Mouse (Mus musculus) forebrain, embryonic 13.5 days (tissue): ENCODE measurements at regions not wholly inside any gene's neighbourhood (a gene's known extent, or its start where the extent isn't known, plus 50 kb on each side); places are given as distances from the start of the nearest gene placed in this dataset.

Experiments
- ATAC-seq: fragments of 200-750 bp; cut with Nextera tagmentation; 2 replicates; pipeline ENCODE4 v1.8.0; 2017
- H3K27ac ChIP-seq: fragments of 300-500 bp; sonication (generic); 2 replicates; pipeline ENCODE4 v1.5.1; 2015; ENCODE audit warnings: inconsistent platforms, mild to moderate bottlenecking, moderate library complexity
- H3K27me3 ChIP-seq: fragments of 300-500 bp; sonication (generic); 2 replicates; pipeline ENCODE4 v1.6.1; 2015; ENCODE audit warnings: mild to moderate bottlenecking, inconsistent platforms
- H3K36me3 ChIP-seq: fragments of 300-500 bp; sonication (generic); 2 replicates; pipeline ENCODE4 v1.6.1; 2015; ENCODE audit warnings: mild to moderate bottlenecking, inconsistent platforms; ENCODE audit not compliant: poor library complexity, severe bottlenecking
- H3K4me1 ChIP-seq: fragments of 300-500 bp; sonication (generic); 2 replicates; pipeline ENCODE4 v1.6.1; 2015; ENCODE audit warnings: inconsistent platforms
- H3K4me2 ChIP-seq: fragments of 300-500 bp; sonication (generic); 2 replicates; pipeline ENCODE4 v1.6.1; 2015; ENCODE audit warnings: inconsistent platforms, mild to moderate bottlenecking, moderate library complexity
- H3K4me3 ChIP-seq: fragments of 300-500 bp; sonication (generic); 2 replicates; pipeline ENCODE4 v1.5.1; 2015; ENCODE audit warnings: mild to moderate bottlenecking, inconsistent platforms
- H3K9ac ChIP-seq: fragments of 300-500 bp; sonication (generic); 2 replicates; pipeline ENCODE4 v1.6.1; 2015; ENCODE audit warnings: mild to moderate bottlenecking, inconsistent platforms
- H3K9me3 ChIP-seq: fragments of 300-500 bp; sonication (generic); replicated peaks from 2 replicates; pipeline ENCODE4 v1.6.1; 2016; ENCODE audit warnings: inconsistent platforms
- WGBS: fragments of 180-500 bp; shearing (Covaris S2); methylation state at CpG from one replicate; pipeline ENCODE4 v1.1.7; 2015; 5-methylcytosine and 5-hydroxymethylcytosine counted together

DNA sequence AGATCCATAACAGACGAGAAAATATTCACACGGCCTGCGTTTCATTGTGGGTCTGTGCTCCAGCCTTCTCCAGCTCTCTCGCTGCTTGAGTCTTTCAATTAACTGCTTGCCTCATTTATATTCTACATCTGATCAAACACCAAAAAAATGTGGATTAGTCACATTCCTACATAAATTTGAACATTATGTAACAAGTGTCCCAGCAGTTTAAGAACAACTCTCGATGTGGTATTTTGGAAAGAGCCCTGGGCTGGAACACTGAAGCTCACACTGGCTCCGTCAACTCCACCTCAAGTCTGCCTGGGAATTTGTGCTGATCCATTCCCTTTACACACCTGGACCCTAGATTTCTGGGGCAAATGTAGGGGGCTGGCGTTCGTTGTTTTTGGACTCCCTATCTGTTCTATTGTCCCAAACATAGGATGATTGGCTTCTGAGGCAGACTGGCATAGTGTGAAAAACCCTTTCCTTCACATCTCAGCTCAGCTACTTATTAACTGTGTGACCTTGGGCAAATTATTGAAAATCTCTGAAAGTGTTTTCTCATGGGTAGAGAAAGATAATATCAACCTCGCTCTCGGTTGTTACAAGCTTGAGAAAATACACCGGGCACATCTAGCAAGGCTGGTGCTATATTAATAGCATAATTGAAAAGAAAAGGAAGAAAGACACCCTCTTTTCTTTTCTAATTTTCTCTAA lies 161.0 kb upstream of the Rfx3 start:
- no peaks in the 10 kb centered on the region for H3K4me1 ChIP-seq
- no peaks in the 10 kb centered on the region for H3K9me3 ChIP-seq
- H3K4me2 ChIP-seq, result no peak overlapping the region
- H3K36me3 ChIP-seq, result no peaks in the 10 kb centered on the region
- H3K4me3 ChIP-seq, result no peak overlapping the region
- no peaks in the 10 kb centered on the region for H3K27me3 ChIP-seq
- no peak overlapping the region for H3K27ac ChIP-seq
- ATAC-seq, result no peak
- no peak overlapping the region for H3K9ac ChIP-seq
- WGBS, result 72% methylated on average over 11 of the region's 11 CpGs

DNA sequence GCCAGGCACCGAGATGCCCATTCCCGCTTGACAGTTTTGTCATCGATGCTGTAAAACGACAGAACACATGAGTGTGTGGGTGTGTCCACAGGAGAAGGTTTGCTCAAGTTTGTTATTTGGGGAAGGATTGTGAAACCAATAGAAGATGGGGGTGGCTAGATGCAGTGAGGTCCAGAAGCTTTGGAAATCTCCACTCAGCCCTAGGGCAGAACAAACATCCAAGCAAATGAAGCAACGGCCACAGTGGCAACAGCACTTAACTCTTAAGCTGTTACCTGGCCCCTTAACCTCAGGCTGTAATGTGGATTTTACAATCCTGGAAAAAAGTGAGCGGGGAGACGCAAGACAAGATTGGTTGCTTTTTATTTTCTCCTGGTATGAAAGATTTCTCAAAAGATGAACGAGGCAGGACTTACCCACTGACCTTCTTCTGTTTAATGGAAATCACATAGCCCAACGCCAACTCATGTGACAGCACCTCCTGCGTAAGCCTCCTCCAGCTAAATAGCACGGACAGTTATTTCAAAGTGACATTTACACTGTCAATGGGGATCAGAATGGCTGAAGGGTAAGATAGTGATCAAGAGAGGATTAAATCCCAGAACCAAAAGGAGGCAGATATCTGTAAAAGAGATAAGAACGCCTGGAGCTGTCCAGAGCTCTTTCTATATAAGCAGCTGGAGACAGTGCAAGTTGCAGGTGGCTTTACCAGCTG lies 156.6 kb upstream of the Rfx3 start:
- H3K36me3 ChIP-seq, result no peaks in the 10 kb centered on the region
- H3K4me2 ChIP-seq, result no peak overlapping the region
- H3K27me3 ChIP-seq, result no peaks in the 10 kb centered on the region
- no peak overlapping the region for H3K27ac ChIP-seq
- WGBS, result 88% methylated on average over 12 of the region's 12 CpGs
- ATAC-seq, result no peak
- no peak overlapping the region for H3K9ac ChIP-seq
- no peak overlapping the region for H3K4me3 ChIP-seq
- H3K4me1 ChIP-seq, result 0 out of 2 replicates have a peak, but pooled peaks cover 8% of the 10 kb centered on the region
- no peaks in the 10 kb centered on the region for H3K9me3 ChIP-seq

- H3K36me3 ChIP-seq, result no peaks in the 10 kb centered on the region
- no peaks in the 10 kb centered on the region for H3K9me3 ChIP-seq
- no peaks in the 10 kb centered on the region for H3K27me3 ChIP-seq
- 0 out of 2 replicates have a peak, but pooled peaks cover 8% of the 10 kb centered on the region for H3K4me1 ChIP-seq
- no peak overlapping the region for H3K27ac ChIP-seq
- no peak for ATAC-seq
- H3K9ac ChIP-seq, result no peak overlapping the region
- 87% methylated on average over 7 of the region's 7 CpGs for WGBS
- no peak overlapping the region for H3K4me3 ChIP-seq
- no peak overlapping the region for H3K4me2 ChIP-seq
These were observed 155.7 kb upstream of the Rfx3 start for GRCm38 (mm10) chr19:28166626-28167025.

DNA sequence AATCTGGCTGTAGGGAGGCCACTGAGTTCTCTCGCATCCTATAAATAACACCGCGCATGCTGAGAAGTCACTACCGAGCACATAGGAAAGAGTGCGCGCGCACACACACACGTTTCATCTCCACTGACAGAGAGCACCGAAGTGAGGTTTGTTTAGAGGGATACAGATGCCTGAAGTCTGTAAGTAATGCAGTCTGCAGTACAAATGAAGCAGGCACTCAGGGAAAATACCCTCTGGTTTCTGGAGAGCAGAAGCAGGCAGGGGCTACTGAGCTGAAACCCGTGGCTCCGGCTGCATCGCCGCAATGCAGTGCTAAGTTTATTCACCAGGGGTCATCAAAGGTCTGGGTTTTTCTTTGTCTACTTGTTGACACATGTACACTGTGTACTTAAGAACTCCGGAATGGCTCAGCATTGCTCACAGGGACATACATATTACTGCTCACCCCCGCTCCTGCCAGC lies 155.0 kb upstream of the Rfx3 start:
- peak; percentile 90 for ATAC-seq
- 44% methylated on average over 15 of the region's 15 CpGs for WGBS
- H3K9ac ChIP-seq, result no peak overlapping the region
- peak overlapping the region; percentile 24; the same call in 1 of the 2 replicates for H3K4me2 ChIP-seq
- H3K9me3 ChIP-seq, result no peaks in the 10 kb centered on the region
- H3K36me3 ChIP-seq, result no peaks in the 10 kb centered on the region
- H3K4me3 ChIP-seq, result no peak overlapping the region
- 0 out of 2 replicates have a peak, but pooled peaks cover 8% of the 10 kb centered on the region for H3K4me1 ChIP-seq
- H3K27me3 ChIP-seq, result no peaks in the 10 kb centered on the region
- H3K27ac ChIP-seq, result 0 out of 2 replicates have a peak overlapping the region, but pooled peaks have one; percentile 3

DNA sequence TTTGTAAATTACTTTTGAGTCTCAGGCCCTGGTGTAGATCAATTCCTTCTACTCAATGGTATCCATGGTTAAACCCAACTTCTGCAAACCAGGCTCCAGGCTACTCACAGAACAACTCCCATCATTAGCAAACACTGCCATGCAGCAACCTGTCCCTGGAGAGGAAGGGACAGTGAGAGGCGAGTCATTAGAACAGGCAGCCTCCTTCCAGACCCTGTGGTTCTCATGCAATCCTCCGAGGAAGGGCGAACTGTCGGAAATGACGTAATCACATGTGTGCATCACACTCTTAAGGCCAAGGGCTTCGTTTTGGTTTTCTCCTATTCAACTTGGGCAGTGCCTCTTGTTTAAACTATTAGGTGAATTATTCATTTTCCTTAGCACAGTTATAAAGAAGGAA lies 152.2 kb upstream of the Rfx3 start:
- no peaks in the 10 kb centered on the region; the same call in 1 of the 2 replicates for H3K9me3 ChIP-seq
- no peak overlapping the region for H3K9ac ChIP-seq
- no peaks in the 10 kb centered on the region for H3K27me3 ChIP-seq
- ATAC-seq, result no peak
- H3K4me2 ChIP-seq, result no peak overlapping the region
- H3K36me3 ChIP-seq, result no peaks in the 10 kb centered on the region
- 0 out of 2 replicates have a peak, but pooled peaks cover 8% of the 10 kb centered on the region for H3K4me1 ChIP-seq
- H3K27ac ChIP-seq, result no peak overlapping the region
- 86% methylated on average over 6 of the region's 6 CpGs for WGBS
- H3K4me3 ChIP-seq, result no peak overlapping the region

- no peaks in the 10 kb centered on the region; the same call in 1 of the 2 replicates for H3K9me3 ChIP-seq
- no peak overlapping the region for H3K4me2 ChIP-seq
- 84% methylated on average over 4 of the region's 4 CpGs for WGBS
- H3K4me3 ChIP-seq, result no peak overlapping the region
- no peak overlapping the region for H3K9ac ChIP-seq
- H3K36me3 ChIP-seq, result no peaks in the 10 kb centered on the region
- 0 out of 2 replicates have a peak, but pooled peaks cover 3% of the 10 kb centered on the region for H3K4me1 ChIP-seq
- no peaks in the 10 kb centered on the region for H3K27me3 ChIP-seq
- no peak overlapping the region for H3K27ac ChIP-seq
- no peak for ATAC-seq
These were observed 149.6 kb upstream of the Rfx3 start for GRCm38 (mm10) chr19:28160582-28160981.

- no peak for ATAC-seq
- Histone ChIP-seq H3K27me3 (no peaks in the 10 kb centered on the region), H3K4me2 (no peak overlapping the region), H3K9ac (no peak overlapping the region), H3K4me1 (no peaks in the 10 kb centered on the region), H3K4me3 (no peak overlapping the region), H3K36me3 (no peaks in the 10 kb centered on the region), H3K27ac (no peak overlapping the region), H3K9me3 (no peaks in the 10 kb centered on the region; the same call in 1 of the 2 replicates)
- WGBS, result 77% methylated on average over 3 of the region's 3 CpGs
These were observed 146.2 kb upstream of the Rfx3 start for GRCm38 (mm10) chr19:28157196-28157595.

DNA sequence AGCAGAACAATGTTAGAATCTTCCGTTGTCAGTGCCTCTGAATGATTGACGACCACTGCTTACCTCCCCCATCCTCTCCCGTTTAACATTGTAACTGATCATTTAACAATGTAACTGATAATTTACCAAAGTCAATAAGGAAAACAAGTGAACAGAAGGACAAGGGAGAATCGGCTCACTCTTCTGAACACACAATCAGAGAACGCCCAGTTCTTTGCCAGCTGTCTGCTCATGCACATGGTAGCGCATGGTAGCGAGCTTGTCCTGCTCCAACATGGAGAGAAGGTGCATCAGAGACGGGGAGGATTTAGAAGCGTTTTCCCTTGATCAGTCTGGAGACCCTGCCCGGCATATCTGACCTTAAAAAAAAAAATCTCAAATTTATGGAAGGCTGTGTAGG lies 126.6 kb upstream of the Rfx3 start:
- ATAC-seq, result no peak
- H3K9me3 ChIP-seq, result no peaks in the 10 kb centered on the region
- no peaks in the 10 kb centered on the region for H3K36me3 ChIP-seq
- no peak overlapping the region for H3K4me3 ChIP-seq
- 90% methylated on average over 10 of the region's 10 CpGs for WGBS
- H3K27ac ChIP-seq, result no peak overlapping the region
- H3K9ac ChIP-seq, result no peak overlapping the region
- no peak overlapping the region for H3K4me2 ChIP-seq
- no peaks in the 10 kb centered on the region for H3K27me3 ChIP-seq
- H3K4me1 ChIP-seq, result no peaks in the 10 kb centered on the region

- no peak overlapping the region for H3K27ac ChIP-seq
- no peaks in the 10 kb centered on the region for H3K36me3 ChIP-seq
- no peaks in the 10 kb centered on the region for H3K9me3 ChIP-seq
- ATAC-seq, result no peak
- no peak overlapping the region for H3K4me2 ChIP-seq
- no peaks in the 10 kb centered on the region for H3K4me1 ChIP-seq
- 9% methylated on average over 1 of the region's 1 CpGs for WGBS
- H3K4me3 ChIP-seq, result no peak overlapping the region
- no peak overlapping the region for H3K9ac ChIP-seq
- no peaks in the 10 kb centered on the region for H3K27me3 ChIP-seq
These were observed 123.8 kb upstream of the Rfx3 start for GRCm38 (mm10) chr19:28134806-28135205.

GRCm38 (mm10) chr19:28111263-28112180 lies 100.6 kb upstream of the Rfx3 start:
- Histone ChIP-seq H3K36me3 (no peaks in the 10 kb centered on the region), H3K4me1 (no peaks in the 10 kb centered on the region), H3K27me3 (no peaks in the 10 kb centered on the region), H3K27ac (no peak overlapping the region), H3K4me2 (no peak overlapping the region), H3K4me3 (no peak overlapping the region), H3K9ac (no peak overlapping the region), H3K9me3 (no peaks in the 10 kb centered on the region)
- WGBS, result 84% methylated on average over 10 of the region's 10 CpGs
- ATAC-seq, result no peak

- 0 out of 2 replicates have a peak, but pooled peaks cover 8% of the 10 kb centered on the region for H3K4me1 ChIP-seq
- no peak overlapping the region for H3K9ac ChIP-seq
- no peaks in the 10 kb centered on the region for H3K27me3 ChIP-seq
- no peak overlapping the region for H3K4me3 ChIP-seq
- no peak for ATAC-seq
- no peak overlapping the region for H3K27ac ChIP-seq
- H3K9me3 ChIP-seq, result no peaks in the 10 kb centered on the region
- WGBS, result 39% methylated on average over 9 of the region's 9 CpGs
- H3K36me3 ChIP-seq, result no peaks in the 10 kb centered on the region
- H3K4me2 ChIP-seq, result no peak overlapping the region
These were observed 84.7 kb upstream of the Rfx3 start for GRCm38 (mm10) chr19:28095620-28096019.

GRCm38 (mm10) chr19:28092252-28092651 lies 81.3 kb upstream of the Rfx3 start:
- Histone ChIP-seq H3K9ac (no peak overlapping the region), H3K9me3 (no peaks in the 10 kb centered on the region), H3K4me1 (peaks cover 33% of the 10 kb centered on the region), H3K27me3 (no peaks in the 10 kb centered on the region), H3K4me3 (no peak overlapping the region), H3K27ac (no peak overlapping the region), H3K4me2 (no peak overlapping the region), H3K36me3 (no peaks in the 10 kb centered on the region)
- ATAC-seq, result no peak
- 92% methylated on average over 6 of the region's 6 CpGs for WGBS
